Mouse (Mus musculus) cerebellum, adult 2 months (tissue): ENCODE measurements around the gene Rasal2.

Experiments used
- CTCF ChIP-seq: fragments of 200-500 bp; IDR thresholded peaks from 2 replicates; pipeline ENCODE4 v1.5.1; 2011; ENCODE audit warnings: low read depth, mild to moderate bottlenecking, control low read depth, low read length, moderate library complexity, borderline replicate concordance; ENCODE audit not compliant: insufficient read depth
- POLR2A ChIP-seq: fragments of 200-500 bp; IDR thresholded peaks from 2 replicates; pipeline ENCODE4 v1.6.1; 2011; ENCODE audit warnings: low read length, control low read depth, borderline replicate concordance; ENCODE audit not compliant: insufficient read depth

- no peak for TF ChIP-seq POLR2A
- TF ChIP-seq CTCF = no peak
These were observed 16.0 kb upstream of the Rasal2 start for GRCm38 (mm10) chr1:157428366-157428765.
